Mouse (Mus musculus) kidney, adult 8-10 months (tissue): Measurements from ENCODE around the gene Skap2.

Experiments used
- DNase-seq, 2 experiments: peaks; one replicate each; pipeline ENCODE4 v3.0.0; 2022

The Skap2 gene

DNA sequence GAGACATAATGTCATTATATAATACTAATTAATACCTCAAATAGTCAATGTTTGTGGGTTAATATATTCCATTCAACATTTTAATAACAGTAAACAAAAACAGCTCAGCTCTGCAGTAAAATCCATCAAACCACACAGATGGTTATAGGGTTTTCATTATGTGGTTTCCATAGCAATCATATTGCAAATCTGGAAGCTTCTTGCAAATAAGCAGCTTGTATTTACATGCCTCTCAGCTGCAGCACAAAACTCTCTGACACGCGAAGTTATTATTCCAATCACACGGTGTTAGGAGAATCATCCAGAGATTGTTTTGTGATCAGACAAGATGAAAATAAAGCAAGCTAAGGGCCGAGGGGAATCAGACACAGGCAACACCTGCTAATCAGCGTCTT lies 129.5 kb downstream of the Skap2 start:
- no peak for DNase-seq

DNA sequence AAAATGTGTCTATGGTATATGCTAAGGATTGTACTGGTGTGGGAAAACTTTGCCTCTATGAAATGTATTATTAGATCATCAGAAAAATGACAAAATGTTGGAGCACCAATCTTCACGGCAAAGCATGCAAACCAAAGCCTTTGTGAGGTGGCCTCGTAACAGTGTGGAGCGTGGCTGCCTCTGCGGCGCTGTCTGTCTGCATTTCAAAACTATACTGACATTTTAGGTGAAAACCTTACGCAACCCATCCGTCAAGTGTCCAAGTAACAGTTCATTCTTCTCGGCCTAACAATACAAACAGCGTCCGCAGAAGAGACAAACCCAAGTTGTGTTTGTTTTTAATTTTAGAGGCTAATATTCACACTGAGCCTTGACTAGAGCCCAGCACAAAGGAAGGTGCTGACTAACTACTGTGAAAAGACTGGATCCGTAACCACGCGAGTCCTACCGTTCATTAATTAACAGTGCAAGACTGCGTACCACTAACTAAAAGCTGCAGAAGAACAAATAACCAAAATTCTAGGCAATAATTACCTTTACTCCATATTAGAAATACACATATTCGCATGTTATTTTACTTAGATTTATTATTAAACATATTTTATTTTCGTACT lies 130.0 kb downstream of the Skap2 start:
- DNase-seq, result no peak

DNA sequence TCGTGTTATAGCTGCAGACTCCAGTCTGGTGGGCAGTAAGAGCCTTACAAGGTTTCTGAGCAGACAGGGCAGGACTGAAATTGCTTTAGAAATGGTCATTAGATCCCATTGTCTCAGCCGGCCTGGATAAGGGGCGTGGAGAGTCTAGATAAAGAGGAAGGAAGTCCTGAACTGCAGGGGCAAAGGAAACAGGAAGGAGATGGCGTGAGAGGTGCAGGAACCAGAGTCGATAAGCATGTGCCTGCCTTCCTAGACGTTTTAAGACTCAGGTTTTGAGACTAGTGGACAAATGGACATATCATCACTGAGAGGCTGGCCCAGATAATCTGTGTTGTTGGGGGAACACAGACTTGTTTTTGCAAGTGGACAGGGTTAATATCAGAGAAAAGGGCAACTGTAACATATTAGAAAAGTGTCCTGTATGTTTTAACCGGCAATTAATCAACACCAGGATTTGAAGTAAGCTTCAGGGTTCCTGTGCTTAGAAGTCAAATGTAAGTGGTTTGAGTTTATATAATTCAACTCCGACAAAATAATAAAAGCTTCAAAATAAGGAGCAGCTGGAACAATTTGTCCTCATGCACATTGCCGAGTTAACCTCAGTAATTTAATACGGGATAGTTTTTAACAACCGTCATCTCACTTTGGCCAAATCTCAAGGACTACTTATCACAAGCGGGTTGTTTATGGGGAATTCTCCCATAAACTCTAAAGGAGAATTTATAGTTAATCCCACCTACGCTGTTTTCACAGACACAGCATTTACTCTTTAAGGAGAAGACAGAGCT lies 131.0 kb downstream of the Skap2 start:
- DNase-seq, result peak in 1 of 2 experiments; percentile 27

DNA sequence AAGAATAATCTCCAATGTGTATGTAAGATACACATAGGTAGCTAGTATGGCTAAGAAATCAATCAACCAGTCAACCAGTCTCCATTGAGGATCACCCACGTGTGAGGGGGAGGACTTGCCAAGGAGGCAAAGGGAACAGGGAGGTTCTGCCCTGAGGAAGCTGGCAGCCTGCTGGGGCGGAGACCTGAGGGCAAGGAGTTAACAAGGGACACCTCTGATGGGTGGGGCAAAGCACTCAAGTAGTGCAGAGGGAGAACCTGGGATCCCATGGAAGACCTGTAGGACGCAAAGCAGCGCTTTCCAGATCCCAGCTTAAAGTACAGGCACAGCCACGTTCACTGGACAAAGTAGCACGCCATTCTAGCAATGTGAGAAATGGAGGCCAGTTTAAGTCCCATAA lies 131.6 kb downstream of the Skap2 start:
- peak in 1 of 2 experiments; percentile 28 for DNase-seq

DNA sequence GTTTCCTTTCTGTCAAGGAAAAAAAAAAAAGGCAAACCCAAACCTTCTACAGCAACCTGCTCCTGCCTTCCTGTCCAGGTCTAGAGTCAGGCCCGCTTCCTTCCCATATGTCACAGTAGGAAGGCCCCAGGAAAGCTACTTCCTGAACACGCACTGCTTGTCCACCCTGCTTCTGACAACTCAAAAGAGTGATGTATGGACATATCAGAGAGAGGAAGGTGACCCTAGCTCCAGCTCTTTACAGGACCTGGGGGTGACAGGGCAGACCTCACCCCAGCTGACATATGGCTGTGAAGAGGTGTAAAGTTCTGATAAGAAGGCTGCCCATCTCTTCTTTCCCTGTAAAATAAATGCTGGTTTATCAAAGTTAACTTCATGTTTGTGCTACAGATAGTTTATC lies 133.8 kb downstream of the Skap2 start:
- peak; percentile 13 to 40 for DNase-seq

DNA sequence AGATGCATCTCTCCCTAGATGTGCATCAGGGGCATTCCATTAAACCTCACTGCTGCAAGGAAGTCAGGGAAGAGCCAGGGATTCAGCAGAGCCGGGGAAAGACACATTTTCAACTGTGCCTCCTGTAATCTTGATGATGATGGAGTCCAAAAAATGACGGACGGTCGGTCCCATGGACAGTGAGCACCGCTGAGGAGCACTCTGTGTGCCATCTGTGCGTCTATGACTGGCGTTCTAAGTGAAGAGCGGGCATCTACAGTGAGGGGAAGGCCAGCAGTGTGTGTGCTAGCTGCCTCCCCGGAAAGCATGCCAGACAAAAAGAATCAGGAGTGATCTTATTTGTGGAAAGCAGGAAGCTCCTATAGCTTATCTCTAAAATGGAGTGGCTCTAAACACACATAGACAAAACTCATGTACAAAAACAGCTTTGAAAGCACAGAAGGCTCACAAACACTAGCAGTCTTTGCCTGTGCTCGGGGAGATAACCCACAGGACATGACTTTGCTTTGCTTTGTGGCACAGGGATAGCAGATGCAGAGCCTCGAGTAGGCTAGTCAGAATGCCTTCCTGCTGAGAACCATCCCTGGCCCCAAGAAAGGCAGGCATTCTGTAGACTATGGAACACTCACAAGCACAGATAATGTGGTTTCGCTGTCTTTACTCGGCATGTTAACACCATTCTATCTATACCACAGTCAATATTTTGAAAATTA lies 135.4 kb downstream of the Skap2 start:
- no peak for DNase-seq

DNA sequence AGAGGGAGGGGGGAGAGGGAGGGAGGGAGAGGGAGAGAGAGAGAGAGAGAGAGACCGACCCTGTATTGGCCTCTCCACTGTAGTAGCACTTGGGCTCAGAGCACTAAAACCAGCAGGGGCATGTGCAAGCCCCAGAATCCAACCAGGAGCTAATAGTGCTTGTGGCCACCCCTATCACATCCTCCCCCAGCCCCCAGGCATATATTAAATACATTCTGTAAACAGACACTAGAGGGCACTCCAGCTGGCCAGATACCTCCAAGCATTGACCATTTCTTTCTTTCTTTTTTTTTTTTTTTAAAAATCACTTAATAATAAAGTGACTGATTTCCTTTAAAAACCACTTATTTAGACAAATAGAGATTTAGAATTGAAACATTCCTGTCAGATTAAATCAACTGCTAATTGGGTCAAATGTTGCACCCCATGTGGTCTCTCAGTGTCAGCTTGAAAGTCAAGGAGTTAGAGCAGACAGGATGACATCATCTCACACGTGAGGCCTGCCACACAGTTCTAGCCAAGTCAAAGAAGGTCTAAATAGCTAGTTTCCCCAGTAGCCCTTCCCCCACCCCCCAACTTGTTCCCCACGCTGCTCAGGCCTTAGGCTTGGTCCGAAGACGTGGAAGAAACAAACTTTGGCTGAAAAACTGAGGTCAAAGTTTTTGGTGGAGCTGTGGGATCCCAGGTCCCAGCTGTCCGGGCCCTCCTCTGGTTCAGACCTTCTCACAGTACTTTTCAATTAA lies 136.3 kb downstream of the Skap2 start:
- DNase-seq, result peak; percentile 34 to 39

DNA sequence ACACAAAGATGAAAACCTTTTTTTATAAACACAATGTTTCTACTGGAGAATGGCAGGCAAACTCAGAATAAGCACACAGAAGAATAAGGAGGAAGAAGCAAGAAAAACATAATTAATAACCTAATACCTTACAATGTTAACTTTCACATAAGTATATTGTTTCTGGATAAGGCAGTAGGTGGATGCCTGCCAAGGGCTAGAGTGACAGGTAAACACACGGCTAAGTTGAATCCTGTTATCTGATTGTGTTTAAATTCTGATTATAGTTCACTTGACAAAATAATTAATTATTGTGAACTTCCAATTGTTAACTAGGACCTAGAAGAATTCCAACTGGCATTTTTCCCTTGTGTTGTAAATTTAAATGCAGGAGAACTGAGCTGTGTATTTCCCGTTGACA lies 138.3 kb downstream of the Skap2 start:
- DNase-seq, result no peak

DNA sequence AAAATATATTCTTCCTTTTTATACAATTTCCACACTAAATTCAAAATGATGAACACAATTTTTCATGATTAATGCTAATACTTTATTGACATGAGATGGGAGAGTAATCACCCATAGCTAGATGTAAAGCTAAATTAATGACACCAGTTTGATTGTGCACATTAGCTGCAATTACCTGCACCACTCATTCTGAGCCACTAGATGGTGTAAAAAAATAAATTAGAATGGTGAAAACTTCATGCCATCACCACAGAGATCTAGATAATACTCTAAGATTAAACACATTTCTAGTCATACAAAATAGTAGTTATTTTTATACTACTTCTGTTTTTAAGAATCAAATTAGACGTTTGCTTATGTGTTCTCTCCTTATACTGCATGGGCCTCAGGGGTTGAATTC lies 141.2 kb downstream of the Skap2 start:
- no peak for DNase-seq

DNA sequence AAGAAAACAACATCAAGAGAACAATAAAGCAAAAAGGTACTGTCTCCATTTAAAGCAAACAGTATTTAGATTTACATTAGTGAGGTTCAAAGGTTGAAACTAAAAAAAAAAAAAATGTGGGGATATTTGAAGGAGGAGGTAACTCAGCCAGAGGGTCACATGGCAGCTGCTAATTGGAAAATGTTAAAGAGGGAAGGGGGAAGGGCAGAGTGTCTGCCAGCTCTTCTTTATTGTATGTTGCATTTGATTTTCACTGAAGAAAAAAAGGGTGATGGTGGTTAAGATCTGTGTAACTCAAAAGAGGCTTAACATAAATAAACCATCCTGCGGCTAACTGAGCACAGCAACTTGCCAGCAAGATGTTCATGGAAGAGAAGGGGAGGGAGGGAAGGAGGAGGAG lies 142.1 kb downstream of the Skap2 start:
- no peak for DNase-seq

DNA sequence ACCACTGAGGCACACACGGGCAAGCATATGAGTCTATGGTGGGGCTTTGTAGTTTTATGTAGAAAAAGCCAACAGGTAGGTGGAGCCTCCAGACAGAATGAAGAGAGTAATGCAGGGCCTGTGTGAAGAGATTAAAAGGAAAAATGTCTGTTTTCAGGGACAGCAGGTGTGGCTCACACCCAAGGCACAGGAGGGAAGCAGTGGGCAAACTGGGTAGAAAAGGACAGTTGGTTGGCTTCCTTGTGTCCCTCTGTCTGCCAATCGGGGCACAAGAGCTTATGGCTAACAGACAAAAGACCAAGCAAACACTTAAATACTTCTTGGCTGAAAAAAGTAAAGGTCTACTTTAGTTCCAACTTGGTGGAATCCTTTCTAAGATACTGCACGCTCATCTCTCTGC lies 145.8 kb downstream of the Skap2 start:
- DNase-seq, result no peak

DNA sequence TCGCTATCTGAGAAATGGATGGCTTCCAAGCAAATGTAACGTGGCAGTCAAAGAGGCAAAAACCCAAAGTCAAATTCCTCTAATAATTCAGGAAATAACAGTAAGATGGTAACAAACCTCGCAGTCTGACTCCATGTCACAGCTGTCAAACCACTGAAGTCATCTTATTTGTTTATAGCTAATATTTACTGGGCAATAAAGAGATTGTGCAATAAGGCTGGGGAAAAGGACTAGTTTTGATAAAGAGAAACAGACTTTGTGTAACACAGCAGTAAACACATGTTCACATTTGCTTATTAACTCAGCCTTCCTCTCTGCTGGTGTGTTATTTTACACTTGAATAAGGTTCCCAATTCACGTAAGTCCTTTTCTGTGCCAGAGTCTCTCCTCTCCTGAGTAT lies 148.8 kb downstream of the Skap2 start:
- no peak for DNase-seq

DNA sequence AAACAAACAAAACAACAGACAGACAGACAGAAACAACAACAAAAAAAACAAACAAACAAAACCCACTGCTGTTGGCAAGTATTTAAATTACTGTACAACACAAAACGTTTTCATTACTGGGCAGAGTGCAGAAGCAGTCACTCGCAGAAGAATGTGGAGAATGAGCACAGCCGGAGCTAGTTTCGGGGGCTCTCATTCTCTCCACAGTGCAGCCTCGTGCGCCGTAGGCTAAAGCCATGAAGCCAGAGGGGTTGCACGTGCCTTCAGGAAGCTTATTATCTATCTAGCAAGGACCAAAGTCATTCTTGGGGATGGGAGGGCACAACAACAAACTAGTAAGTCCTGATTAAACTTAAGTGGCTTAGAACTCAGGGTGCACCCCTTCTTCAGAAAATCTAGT lies 152.0 kb downstream of the Skap2 start:
- DNase-seq, result no peak

DNA sequence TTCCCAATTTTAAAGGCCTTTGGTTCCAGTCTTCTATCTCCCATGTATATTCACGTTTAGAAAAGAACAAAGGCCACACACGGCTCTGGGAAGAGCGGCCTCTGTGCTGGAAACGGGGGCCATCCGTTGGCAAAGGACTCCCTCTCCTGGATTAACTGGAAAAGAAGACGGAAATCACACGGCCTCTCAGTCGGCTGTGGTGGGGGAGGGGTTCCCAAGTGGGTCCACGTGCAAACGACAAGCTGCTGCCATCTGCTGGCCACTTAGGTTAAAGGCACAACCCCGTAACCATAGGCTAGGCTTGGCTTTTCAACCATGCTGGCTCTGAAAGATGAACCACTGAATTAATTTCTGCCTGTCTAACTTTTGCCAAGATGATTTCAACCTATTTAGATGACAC lies 154.5 kb downstream of the Skap2 start:
- peak; percentile 89 to 94 for DNase-seq

DNA sequence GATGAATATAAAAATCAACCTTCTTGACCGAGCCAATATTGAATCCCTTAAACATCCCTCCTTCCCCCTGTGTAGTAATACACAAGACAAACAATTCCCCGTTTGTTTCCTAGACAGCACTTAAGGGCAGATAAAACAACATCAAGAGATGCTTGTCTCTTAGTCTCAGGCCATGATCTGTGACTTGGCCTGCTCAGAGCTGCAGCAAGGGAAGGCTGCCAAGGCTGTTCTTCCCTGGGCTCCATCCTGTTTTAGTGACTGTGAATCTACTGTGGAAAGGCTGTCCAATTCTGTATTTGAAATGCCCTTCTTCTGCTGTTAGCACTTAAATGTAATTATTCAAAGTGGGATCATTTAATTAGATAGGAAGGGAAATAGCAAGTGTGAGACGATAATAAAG lies 159.1 kb downstream of the Skap2 start:
- no peak for DNase-seq

DNA sequence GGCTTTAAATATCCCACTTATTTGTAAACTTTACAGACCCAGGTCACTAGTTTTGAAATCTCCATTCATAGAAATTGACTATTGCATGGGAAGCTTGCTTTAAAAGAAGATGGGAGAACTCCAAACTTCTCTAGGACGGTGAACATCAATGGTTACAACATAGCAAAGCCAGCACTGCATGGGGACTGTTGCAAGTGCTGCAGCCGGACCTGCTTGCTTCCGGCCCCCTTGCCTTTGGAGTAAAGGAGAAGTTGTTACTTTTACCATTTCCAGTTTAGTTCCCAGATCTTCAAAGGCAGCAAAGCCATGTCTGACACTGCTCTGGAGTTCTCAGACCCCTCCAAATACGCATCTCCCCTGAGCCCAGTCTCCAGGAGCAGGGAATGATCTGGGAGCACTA lies 159.7 kb downstream of the Skap2 start:
- DNase-seq, result no peak

DNA sequence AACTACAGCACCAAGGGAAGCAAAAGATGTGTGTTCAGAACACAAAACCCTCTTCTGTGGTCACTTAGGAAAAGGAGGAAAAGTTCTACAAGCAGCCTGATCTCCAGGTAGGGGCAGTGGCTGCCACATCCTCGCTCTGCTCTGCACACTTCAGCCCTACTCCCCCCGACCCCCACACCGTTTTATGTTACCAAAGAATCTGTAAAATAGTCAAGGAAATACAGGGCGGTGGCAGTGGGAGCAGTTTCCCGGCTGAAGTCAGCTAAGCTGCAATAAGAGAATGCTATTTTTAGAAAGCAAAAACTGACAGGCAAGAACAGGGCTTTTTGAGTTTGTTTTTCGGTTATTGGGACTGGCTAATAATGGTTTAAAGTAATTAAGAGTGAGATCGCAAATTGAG lies 160.8 kb downstream of the Skap2 start:
- DNase-seq, result no peak

DNA sequence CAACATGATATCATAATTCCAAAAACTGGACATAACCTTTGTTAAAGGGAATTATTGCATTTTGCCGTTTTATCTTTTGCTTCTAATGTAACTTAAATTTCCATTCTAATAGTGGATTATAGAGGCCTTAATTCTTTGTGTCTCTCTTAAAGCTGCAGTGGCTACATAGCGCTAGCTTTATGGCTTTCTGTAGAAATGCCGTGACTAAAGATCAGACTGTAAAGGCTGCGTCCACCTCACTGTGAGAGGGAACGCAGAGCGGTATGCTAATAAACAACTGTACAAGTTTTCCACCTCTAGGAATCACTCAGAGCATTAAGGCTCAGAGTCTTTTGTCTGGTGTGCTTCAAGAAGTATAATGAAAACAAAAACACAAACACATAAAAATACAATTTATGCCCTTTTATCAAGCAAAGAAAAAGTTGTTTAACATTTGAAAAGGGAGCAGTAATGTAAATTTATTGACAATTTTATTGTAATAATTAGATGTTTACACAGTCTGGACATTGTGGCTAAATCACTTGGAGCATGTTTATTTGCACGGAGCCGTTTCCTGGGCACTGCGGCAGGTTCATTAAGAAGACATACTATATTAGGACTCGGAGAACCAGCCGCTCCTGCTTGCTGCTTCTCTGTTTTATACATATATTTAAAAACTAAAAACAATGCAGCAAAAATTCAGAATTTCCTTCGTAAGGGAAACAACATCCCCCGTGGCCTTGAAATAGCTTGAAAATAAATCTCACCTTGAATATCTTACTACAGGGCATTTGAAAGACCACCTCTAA lies 162.1 kb downstream of the Skap2 start:
- no peak for DNase-seq

DNA sequence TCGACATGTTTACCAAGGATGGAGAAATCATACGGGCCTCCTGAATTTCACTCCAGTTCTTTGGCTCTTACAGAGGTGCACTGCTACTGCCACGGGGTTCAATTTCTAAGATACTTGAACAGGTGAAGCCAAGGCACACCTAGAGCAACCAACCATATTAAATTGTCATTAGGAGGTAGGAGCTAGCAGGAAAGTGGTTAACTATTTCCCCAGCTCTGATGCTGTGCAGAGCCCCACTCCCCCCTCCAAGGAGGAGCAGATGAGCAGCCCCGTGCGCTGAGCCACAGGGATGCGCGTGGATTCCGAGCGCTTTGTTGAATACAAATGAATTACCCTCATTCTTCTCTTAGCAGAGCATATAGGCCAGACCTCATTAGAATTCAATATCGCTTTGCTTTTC lies 162.8 kb downstream of the Skap2 start:
- DNase-seq, result no peak

DNA sequence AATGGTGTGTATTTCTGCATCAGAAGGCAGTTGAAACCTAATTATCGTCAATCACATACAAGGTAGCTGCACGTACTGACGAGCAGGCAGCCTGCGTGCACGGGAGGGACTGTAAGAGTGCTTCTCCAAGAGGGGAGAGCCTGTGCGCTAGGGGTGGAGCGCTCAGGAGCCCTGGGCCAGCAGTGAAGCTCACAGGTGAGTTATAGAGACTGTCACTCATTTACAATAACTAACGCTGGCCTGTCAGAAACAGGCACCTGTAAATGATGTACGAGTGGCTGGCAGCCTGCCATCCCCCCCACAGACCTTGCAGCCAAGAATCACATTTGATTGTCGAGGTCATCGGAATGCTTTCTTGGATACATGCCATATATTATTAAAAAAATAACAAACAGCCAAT lies 168.2 kb downstream of the Skap2 start:
- peak; percentile 44 to 59 for DNase-seq

DNA sequence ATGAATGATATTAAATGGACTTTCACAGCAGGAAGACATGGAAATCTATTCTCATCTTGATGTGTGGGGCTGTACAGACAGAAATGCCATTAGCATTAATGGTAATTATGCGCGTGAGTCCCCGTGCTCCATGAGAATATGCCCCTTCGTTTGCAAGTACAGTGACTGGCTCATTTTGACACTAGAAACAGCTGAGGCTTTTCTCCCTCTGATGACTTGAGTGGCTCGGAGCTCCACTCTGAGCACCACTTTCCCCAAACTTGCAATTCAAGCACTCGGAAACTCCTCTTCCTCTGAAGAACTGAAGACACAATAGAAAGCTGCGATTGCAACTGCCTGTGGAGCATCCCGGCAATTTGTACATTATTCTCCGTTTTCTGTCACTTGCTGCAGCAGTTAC lies 169.3 kb downstream of the Skap2 start:
- DNase-seq, result no peak

DNA sequence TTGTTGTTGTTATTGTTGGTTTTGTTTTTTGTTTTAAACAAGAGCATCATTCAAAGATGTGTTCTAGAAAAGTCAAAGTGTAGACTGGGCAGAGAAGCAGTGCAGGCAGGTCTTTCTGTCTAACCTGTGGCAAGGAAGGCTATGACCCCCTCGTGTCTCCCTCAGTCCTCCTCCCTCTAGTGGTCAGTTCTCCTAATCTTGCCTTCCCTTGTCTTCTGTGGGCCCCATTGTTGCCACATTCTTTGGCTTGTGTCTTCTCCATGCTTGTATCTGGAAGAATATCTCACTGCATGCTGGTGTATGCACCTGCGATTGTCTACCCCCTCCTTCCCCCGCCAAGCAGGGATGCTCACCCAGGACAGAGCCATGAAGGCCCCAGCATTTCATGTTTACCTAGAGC lies 174.2 kb downstream of the Skap2 start:
- no peak for DNase-seq

DNA sequence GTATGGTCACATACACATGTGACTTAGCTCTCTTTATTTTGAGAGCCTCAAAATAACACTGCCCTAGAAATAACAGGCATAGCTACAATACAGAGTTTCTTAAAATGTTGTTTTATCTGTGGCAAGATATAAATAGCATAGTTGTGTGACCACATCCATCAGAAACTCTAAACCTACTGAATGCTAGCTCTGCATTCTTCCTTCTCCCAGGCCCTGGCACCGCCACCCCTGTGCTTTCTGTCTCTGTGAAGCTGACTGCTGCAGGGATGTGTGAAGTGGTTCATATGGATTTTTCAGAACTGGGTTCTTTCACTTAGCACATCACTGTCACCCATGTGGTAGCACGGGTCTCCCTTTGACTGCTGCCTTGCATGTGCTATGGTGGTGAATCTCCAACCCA lies 179.0 kb downstream of the Skap2 start:
- DNase-seq, result no peak
